Mouse (Mus musculus) layer of hippocampus, postnatal 25 days (tissue): ENCODE results near the gene Kalrn. TPM values are rescaled to one million over a fixed set of nuclear protein-coding genes. Genes with fewer than 3 reads are reported as not detected.
A peak's percentile ranks its signal among the peaks of the same experiment; 100 is the strongest.

ENCODE experiments used
- DNase-seq, 2 experiments: peaks; one replicate each; pipeline ENCODE4 v3.0.0; 2022; ENCODE audit warnings: mixed read lengths in 2 of 2, low spot score in 1 of 2; ENCODE audit errors: extremely low spot score in 1 of 2
- total RNA-seq, 2 experiments: library from RNA; stranded (reverse); gene quantifications; 2 replicates each; pipeline ENCODE4 v1.2.3; 2021

The Kalrn gene
- total RNA-seq, 2 experiments from 2014 or later: 456 to 578 TPM

- no peak for DNase-seq
Measured at GRCm38 (mm10) chr16:34441704-34442103, 131.6 kb downstream of the Kalrn start.

- peak in 1 of 2 experiments; percentile 44 for DNase-seq
Measured at GRCm38 (mm10) chr16:34440994-34441414, 132.3 kb downstream of the Kalrn start.

- DNase-seq: no peak
Measured at GRCm38 (mm10) chr16:34440019-34440615, 133.2 kb downstream of the Kalrn start.

- no peak for DNase-seq
Measured at GRCm38 (mm10) chr16:34430131-34430530, 143.2 kb downstream of the Kalrn start.

- DNase-seq: no peak
Measured at GRCm38 (mm10) chr16:34427654-34428053, 145.7 kb downstream of the Kalrn start.

- DNase-seq: no peak
Measured at GRCm38 (mm10) chr16:34421473-34421872, 151.9 kb downstream of the Kalrn start.

GRCm38 (mm10) chr16:34417966-34418365, 155.4 kb downstream of the Kalrn start:
- DNase-seq: no peak

- no peak for DNase-seq
Measured at GRCm38 (mm10) chr16:34417383-34417782, 155.9 kb downstream of the Kalrn start.

GRCm38 (mm10) chr16:34414581-34414980, 158.8 kb downstream of the Kalrn start:
- peak; percentile 29 to 47 for DNase-seq

- peak in 1 of 2 experiments; percentile 53 for DNase-seq
Measured at GRCm38 (mm10) chr16:34413868-34414333, 159.4 kb downstream of the Kalrn start.

- DNase-seq: no peak
Measured at GRCm38 (mm10) chr16:34407036-34407435, 166.3 kb downstream of the Kalrn start.

GRCm38 (mm10) chr16:34405094-34405493, 168.2 kb downstream of the Kalrn start:
- no peak for DNase-seq

GRCm38 (mm10) chr16:34401216-34401615, 172.1 kb downstream of the Kalrn start:
- no peak for DNase-seq

- DNase-seq: no peak
Measured at GRCm38 (mm10) chr16:34400102-34400728, 173.1 kb downstream of the Kalrn start.

GRCm38 (mm10) chr16:34395221-34395811, 178.0 kb downstream of the Kalrn start:
- peak in 1 of 2 experiments; percentile 52 for DNase-seq

- no peak for DNase-seq
Measured at GRCm38 (mm10) chr16:34389520-34390271, 183.6 kb downstream of the Kalrn start.

GRCm38 (mm10) chr16:34388871-34389270, 184.5 kb downstream of the Kalrn start:
- no peak for DNase-seq

GRCm38 (mm10) chr16:34385065-34385464, 188.3 kb downstream of the Kalrn start:
- DNase-seq: no peak

GRCm38 (mm10) chr16:34382992-34383391, 190.3 kb downstream of the Kalrn start:
- no peak for DNase-seq

GRCm38 (mm10) chr16:34376166-34376857, 197.0 kb downstream of the Kalrn start:
- DNase-seq: no peak
